Mouse (Mus musculus) frontal cortex, adult (tissue): ENCODE data around the gene Zfp54.
"Not testable (repeated sequence)": the region's sequence is repeated elsewhere in the genome, so short reads cannot be mapped to it uniquely, and the experiment has no call there.

Source experiments
- ATAC-seq: cut with Nextera tagmentation; 2 replicates; pipeline ENCODE4 v1.9.2; 2017; ENCODE audit warnings: mild to moderate bottlenecking, moderate library complexity, mixed read lengths; ENCODE audit not compliant: low TSS enrichment

The Zfp54 gene

GRCm38 (mm10) chr17:21422664-21423599, at the start of gene Zfp54:
Zfp54 (plus strand) TSS chr17:21423227.
- ATAC-seq = peak; percentile 98

GRCm38 (mm10) chr17:21375311-21375710, 47.7 kb upstream of the Zfp54 start:
- ATAC-seq = no peak

- peak; percentile 99 for ATAC-seq
Measured at GRCm38 (mm10) chr17:21383391-21384056, 39.5 kb upstream of the Zfp54 start, which contains the start of gene Zfp677. Zfp677 (plus strand) TSS chr17:21383748.

- ATAC-seq = peak; percentile 23; the same call in 1 of the 2 replicates
Measured at GRCm38 (mm10) chr17:21384057-21384411, 39.0 kb upstream of the Zfp54 start.

GRCm38 (mm10) chr17:21438806-21439400, 15.9 kb downstream of the Zfp54 start:
- not testable (repeated sequence) for ATAC-seq

- peak; percentile 84 for ATAC-seq
Measured at GRCm38 (mm10) chr17:21449669-21450068, 26.6 kb downstream of the Zfp54 start.

GRCm38 (mm10) chr17:21450138-21450704, 27.2 kb downstream of the Zfp54 start, which contains the start of gene Zfp51:
Zfp51 (plus strand) TSS chr17:21450374.
- ATAC-seq = peak; percentile 99

GRCm38 (mm10) chr17:21463550-21463949, 40.5 kb downstream of the Zfp54 start:
- no peak for ATAC-seq

- ATAC-seq = no peak
Measured at GRCm38 (mm10) chr17:21472032-21472652, 49.1 kb downstream of the Zfp54 start.

GRCm38 (mm10) chr17:21472653-21473307, 49.8 kb downstream of the Zfp54 start:
- ATAC-seq = no peak

GRCm38 (mm10) chr17:21473362-21474190, 50.5 kb downstream of the Zfp54 start:
- ATAC-seq = no peak

- ATAC-seq = not testable (repeated sequence)
Measured at GRCm38 (mm10) chr17:21474729-21475128, 51.7 kb downstream of the Zfp54 start.

GRCm38 (mm10) chr17:21475290-21475689, 52.3 kb downstream of the Zfp54 start:
- not testable (repeated sequence) for ATAC-seq

- not testable (repeated sequence) for ATAC-seq
Measured at GRCm38 (mm10) chr17:21476351-21476750, 53.3 kb downstream of the Zfp54 start.

GRCm38 (mm10) chr17:21478103-21478777, 55.2 kb downstream of the Zfp54 start:
- not testable (repeated sequence) for ATAC-seq
